Mouse (Mus musculus) liver, postnatal 0 days (tissue): Measurements from ENCODE around the gene Tsc22d4. TPM values are rescaled to one million over a fixed set of nuclear protein-coding genes. Genes with fewer than 3 reads are reported as not detected.

Experiments used
- ATAC-seq: fragments of 200-750 bp; cut with Nextera tagmentation; 2 replicates; pipeline ENCODE4 v1.8.0; 2017; ENCODE audit warnings: mild to moderate bottlenecking, moderate library complexity
- DNase-seq: peaks from one replicate; pipeline ENCODE4 v3.0.0-alpha.2; 2016
- H3K27ac ChIP-seq: fragments of 300-500 bp; sonication (generic); 2 replicates; pipeline ENCODE4 v1.5.1; 2014; ENCODE audit warnings: antibody characterized with exemption, moderate library complexity, mild to moderate bottlenecking, low read depth
- H3K27me3 ChIP-seq: fragments of 300-500 bp; sonication (generic); 2 replicates; pipeline ENCODE4 v1.6.1; 2014; ENCODE audit warnings: low read length, control low read depth, mixed read lengths; ENCODE audit not compliant: insufficient read depth
- H3K36me3 ChIP-seq: fragments of 300-500 bp; sonication (generic); replicated peaks from 2 replicates; pipeline ENCODE4 v1.6.1; 2014; ENCODE audit warnings: mild to moderate bottlenecking, control low read depth, low read length, moderate library complexity, mixed read lengths; ENCODE audit not compliant: insufficient read depth
- H3K4me1 ChIP-seq: fragments of 300-500 bp; sonication (generic); 2 replicates; pipeline ENCODE4 v1.6.1; 2014; ENCODE audit warnings: antibody characterized with exemption, mild to moderate bottlenecking, control low read depth; ENCODE audit not compliant: insufficient read depth
- H3K4me2 ChIP-seq: fragments of 300-500 bp; sonication (generic); 2 replicates; pipeline ENCODE4 v1.6.1; 2014; ENCODE audit warnings: low read depth, mild to moderate bottlenecking, low read length, moderate library complexity, mixed read lengths
- H3K4me3 ChIP-seq: fragments of 300-500 bp; sonication (generic); 2 replicates; pipeline ENCODE4 v1.5.1; 2014; ENCODE audit warnings: low read depth, low read length
- H3K9ac ChIP-seq: fragments of 300-500 bp; sonication (generic); replicated peaks from 2 replicates; pipeline ENCODE4 v1.6.1; 2014; ENCODE audit warnings: mild to moderate bottlenecking, moderate library complexity
- H3K9me3 ChIP-seq: fragments of 300-500 bp; sonication (generic); 2 replicates; pipeline ENCODE4 v1.6.1; 2016; ENCODE audit warnings: mild to moderate bottlenecking, control low read depth, low read length, mixed read lengths
- CTCF ChIP-seq: sonication (generic); IDR thresholded peaks from 2 replicates; pipeline ENCODE4 v1.5.1; 2016; ENCODE audit warnings: antibody characterized with exemption, low read depth
- EP300 ChIP-seq: IDR thresholded peaks from 2 replicates; pipeline ENCODE4 v1.6.1; 2016; ENCODE audit warnings: antibody characterized with exemption, low read depth, mild to moderate bottlenecking
- WGBS: fragments of 180-500 bp; shearing (Covaris S2); extraction: QIAGEN DNeasy Blood & Tissue Kit; methylation state at CpG from one replicate; pipeline ENCODE4 v1.1.7; 2014; ENCODE audit not compliant: insufficient replicate concordance; 5-methylcytosine and 5-hydroxymethylcytosine counted together
- polyA plus RNA-seq: library from polyadenylated mRNA; unstranded; fragments of >200 nt; fragmentation: Nextera tagmentation; extraction: Ambion mirVana; gene quantifications from 2 replicates; pipeline ENCODE4 v1.2.1, GENCODE M21; 2015

The Tsc22d4 gene
- polyA plus RNA-seq, 1 experiment from 2014 or later: 65.9 TPM

DNA sequence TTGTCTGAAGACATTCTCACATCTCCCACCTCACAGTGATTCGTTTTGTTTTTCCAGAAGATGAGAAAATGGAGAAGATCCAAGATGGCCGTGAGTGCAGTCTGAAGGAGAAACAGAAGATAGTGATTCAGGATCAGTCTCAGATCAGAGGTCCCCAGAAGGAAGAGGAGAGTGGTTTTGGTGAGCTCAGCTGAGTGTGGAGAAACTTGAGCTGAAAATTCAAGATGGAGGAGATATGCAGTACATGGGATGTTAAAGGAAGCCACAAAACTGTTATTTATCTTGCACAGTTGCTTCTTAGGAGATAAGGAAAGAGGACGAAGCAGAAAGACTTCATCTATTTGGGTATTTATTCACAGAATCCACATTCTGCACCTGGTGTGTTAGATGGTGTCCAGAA is 55.4 kb downstream of the Tsc22d4 start:
- H3K27me3 ChIP-seq: no peaks in the 10 kb centered on the region
- no peak overlapping the region for H3K27ac ChIP-seq
- no peak overlapping the region for H3K4me2 ChIP-seq
- TF ChIP-seq CTCF (no peak), EP300 (no peak)
- 64% methylated on average over 3 of the region's 3 CpGs for WGBS
- ATAC-seq (no peak), DNase-seq (no peak)
- H3K9me3 ChIP-seq: no peaks in the 10 kb centered on the region
- no peaks in the 10 kb centered on the region for H3K36me3 ChIP-seq
- no peak overlapping the region for H3K4me3 ChIP-seq
- H3K9ac ChIP-seq: no peak overlapping the region
- H3K4me1 ChIP-seq: no peaks in the 10 kb centered on the region

DNA sequence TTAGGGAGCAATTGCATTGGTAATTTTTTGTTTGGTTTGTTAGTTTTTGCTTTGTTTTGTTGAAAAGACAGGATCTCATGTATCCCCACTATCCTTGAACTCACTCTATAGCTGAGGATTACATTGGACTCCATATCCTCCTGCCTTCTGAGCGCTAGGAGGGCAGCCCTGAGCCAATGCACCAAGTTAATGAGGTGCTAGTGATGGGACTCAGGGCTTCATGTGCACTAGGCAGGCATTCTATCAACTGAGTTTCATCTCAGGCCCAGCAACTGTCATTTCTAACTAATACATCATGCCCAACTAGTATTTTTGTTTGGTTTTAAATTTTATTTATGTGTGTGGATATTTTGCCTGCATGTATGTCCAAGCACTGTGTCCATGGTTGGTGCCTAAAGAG is 60.6 kb downstream of the Tsc22d4 start:
- Histone ChIP-seq H3K4me2 (no peak overlapping the region), H3K36me3 (no peaks in the 10 kb centered on the region), H3K9me3 (no peaks in the 10 kb centered on the region), H3K27ac (no peak overlapping the region), H3K4me3 (no peak overlapping the region), H3K4me1 (no peaks in the 10 kb centered on the region), H3K9ac (no peak overlapping the region), H3K27me3 (no peaks in the 10 kb centered on the region)
- WGBS: 60% methylated on average over 1 of the region's 1 CpGs
- no peak for DNase-seq
- TF ChIP-seq EP300 (no peak), CTCF (no peak)
- ATAC-seq: no peak

DNA sequence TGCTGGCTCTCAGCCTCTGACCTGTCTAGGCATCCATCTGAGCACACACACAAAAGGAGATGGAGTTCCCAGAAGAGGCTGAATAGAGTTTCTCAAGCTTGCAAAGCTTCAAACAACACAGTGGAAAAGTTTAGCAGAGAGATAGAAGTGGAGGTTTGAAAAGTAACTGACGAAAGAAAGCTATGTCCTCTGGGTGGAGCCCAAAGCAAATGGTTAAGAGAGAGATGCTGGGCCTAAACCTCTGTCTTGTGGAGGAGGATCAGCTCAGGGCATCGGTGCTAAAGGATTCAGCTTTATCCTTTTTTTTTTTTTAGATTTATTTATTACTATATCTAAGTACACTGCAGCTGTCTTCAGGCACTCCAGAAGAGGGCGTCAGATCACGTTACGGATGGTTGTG is 62.8 kb downstream of the Tsc22d4 start:
- no peaks in the 10 kb centered on the region for H3K9me3 ChIP-seq
- TF ChIP-seq EP300: no peak
- TF ChIP-seq CTCF: no peak
- no peaks in the 10 kb centered on the region for H3K27me3 ChIP-seq
- WGBS: 84% methylated on average over 5 of the region's 5 CpGs
- H3K4me3 ChIP-seq: no peak overlapping the region
- no peaks in the 10 kb centered on the region for H3K4me1 ChIP-seq
- no peak overlapping the region for H3K4me2 ChIP-seq
- DNase-seq (no peak), ATAC-seq (no peak)
- H3K36me3 ChIP-seq: no peaks in the 10 kb centered on the region
- no peak overlapping the region for H3K9ac ChIP-seq
- no peak overlapping the region for H3K27ac ChIP-seq

DNA sequence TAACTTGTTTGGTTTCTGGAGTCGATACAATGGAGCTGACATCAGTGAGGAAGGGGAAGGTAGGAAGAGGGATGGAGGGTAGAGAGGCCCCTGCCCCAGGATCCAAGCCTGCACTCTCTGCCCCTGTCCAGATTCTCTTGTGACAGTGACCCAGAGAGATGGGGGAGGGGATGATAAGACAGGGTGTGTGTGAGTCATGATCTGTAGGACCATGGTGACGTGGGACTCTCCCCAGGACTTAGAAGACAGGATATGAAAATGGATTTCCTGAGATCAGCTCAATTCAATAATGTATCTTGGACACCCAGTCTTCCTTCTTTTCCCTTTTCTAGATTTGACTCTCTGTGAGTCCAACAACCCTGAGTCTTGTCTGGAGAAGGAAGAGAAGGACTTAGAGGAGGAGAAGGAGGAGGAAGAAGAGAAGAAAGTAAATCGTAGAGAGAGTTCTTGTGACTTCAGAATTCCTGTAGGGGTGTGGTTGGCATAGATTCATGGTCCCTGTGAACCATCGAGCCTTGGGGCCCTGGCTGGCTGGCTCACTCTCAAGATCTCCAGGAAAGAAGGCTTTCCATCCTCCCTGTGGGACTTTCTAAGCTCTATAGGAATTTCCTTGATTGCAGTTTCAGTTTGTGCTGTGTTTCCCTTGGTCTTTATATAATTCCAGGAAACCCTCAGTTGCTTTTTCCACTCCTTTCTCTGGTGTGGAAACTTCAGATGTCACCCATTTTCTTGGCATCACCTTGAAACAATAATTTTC is 72.1 kb downstream of the Tsc22d4 start:
- Histone ChIP-seq H3K4me2 (no peak overlapping the region), H3K36me3 (no peaks in the 10 kb centered on the region), H3K4me1 (no peaks in the 10 kb centered on the region), H3K9me3 (no peaks in the 10 kb centered on the region), H3K27ac (peak overlapping the region; percentile 34; the same call in 1 of the 2 replicates), H3K27me3 (no peaks in the 10 kb centered on the region), H3K9ac (no peak overlapping the region), H3K4me3 (no peak overlapping the region)
- DNase-seq (no peak), ATAC-seq (peak; percentile 48; the same call in 1 of the 2 replicates)
- WGBS: 53% methylated on average over 4 of the region's 4 CpGs
- no peak for TF ChIP-seq EP300

Other genes with a start within 250 kb of the Tsc22d4 start
- gene Pop7, start 243.2 kb upstream of the Tsc22d4 start, polyA plus RNA-seq: 27.5 and 27.7 TPM in 2 replicates
- 2.8 and 4.0 TPM in 2 replicates for gene Gigyf1, start 227.2 kb upstream of the Tsc22d4 start, polyA plus RNA-seq
- 0.13 and 0.26 TPM in 2 replicates for gene Epo, start 212.5 kb upstream of the Tsc22d4 start, polyA plus RNA-seq
- gene Gnb2, start 212.2 kb upstream of the Tsc22d4 start, polyA plus RNA-seq: 165 and 177 TPM in 2 replicates
- gene Actl6b, start 192.2 kb upstream of the Tsc22d4 start, polyA plus RNA-seq: not detected in 2 replicates
- gene Tfr2, start 175.9 kb upstream of the Tsc22d4 start, polyA plus RNA-seq: 148 and 157 TPM in 2 replicates
- 26.2 and 28.3 TPM in 2 replicates for gene Mospd3, start 144.7 kb upstream of the Tsc22d4 start, polyA plus RNA-seq
- gene Pcolce, start 131.9 kb upstream of the Tsc22d4 start, polyA plus RNA-seq: 12.9 and 14.7 TPM in 2 replicates
- not detected in 2 replicates for gene Fbxo24, start 116.7 kb upstream of the Tsc22d4 start, polyA plus RNA-seq
- 24.1 and 24.3 TPM in 2 replicates for gene Lrch4, start 116.6 kb upstream of the Tsc22d4 start, polyA plus RNA-seq
- gene Gm20605, start 116.6 kb upstream of the Tsc22d4 start, polyA plus RNA-seq: 2.4 and 2.6 TPM in 2 replicates
- gene Sap25, start 104.4 kb upstream of the Tsc22d4 start, polyA plus RNA-seq: 3.4 and 4.0 TPM in 2 replicates
- gene Irs3, start 100.0 kb upstream of the Tsc22d4 start, polyA plus RNA-seq: 0.11 TPM in 1 of 2 replicates, not detected in the other
- gene Agfg2, start 61.0 kb upstream of the Tsc22d4 start, polyA plus RNA-seq: 29.5 and 34.1 TPM in 2 replicates
- 0.11 and 0.18 TPM in 2 replicates for gene Nyap1, start 4.1 kb upstream of the Tsc22d4 start, polyA plus RNA-seq
- 13.4 and 18.1 TPM in 2 replicates for gene Ppp1r35, start 33.1 kb downstream of the Tsc22d4 start, polyA plus RNA-seq
- gene Mepce, start 41.9 kb downstream of the Tsc22d4 start, polyA plus RNA-seq: 4.7 and 5.0 TPM in 2 replicates
- gene Zcwpw1, start 42.1 kb downstream of the Tsc22d4 start, polyA plus RNA-seq: 1.5 and 1.9 TPM in 2 replicates
- gene Pilra, start 90.6 kb downstream of the Tsc22d4 start, polyA plus RNA-seq: 8.7 and 12.1 TPM in 2 replicates
- 11.7 and 11.9 TPM in 2 replicates for gene Pilrb1, start 112.4 kb downstream of the Tsc22d4 start, polyA plus RNA-seq
- 11.6 and 13.2 TPM in 2 replicates for gene Pilrb2, start 126.1 kb downstream of the Tsc22d4 start, polyA plus RNA-seq
- gene Cyp3a13, start 175.9 kb downstream of the Tsc22d4 start, polyA plus RNA-seq: 81.3 and 89.1 TPM in 2 replicates
- gene Gjc3, start 217.4 kb downstream of the Tsc22d4 start, polyA plus RNA-seq: 0.22 and 0.26 TPM in 2 replicates
- 745 and 764 TPM in 2 replicates for gene Azgp1, start 235.8 kb downstream of the Tsc22d4 start, polyA plus RNA-seq